Mouse (Mus musculus): ENCODE measurements around the gene Plch2. TPM values are rescaled to one million over a fixed set of nuclear protein-coding genes. Genes with fewer than 3 reads are reported as not detected.

Gene Plch2
- polyA plus RNA-seq, 1 experiment from 2014 or later, result 4.6 TPM

- no peak overlapping the region for H3K9ac ChIP-seq (replicated peaks; ENCODE audit: low read depth)
- 71% methylated on average over 8 of the region's 8 CpGs for whole genome bisulfite sequencing
- no peak overlapping the region for H3K4me2 ChIP-seq (replicated peaks; ENCODE audit: low read depth, low read length)
- DNase-seq (ENCODE audit: low spot score) (no peak), ATAC-seq (no peak)
- no peak overlapping the region for H3K27ac ChIP-seq (ENCODE audit: low read length)
- H3K27me3 ChIP-seq (replicated peaks; ENCODE audit: insufficient read depth, low read length), result no peaks in the 10 kb centered on the region
- H3K36me3 ChIP-seq (ENCODE audit: insufficient read depth, low read length), result no peaks in the 10 kb centered on the region
- no peak overlapping the region for H3K4me3 ChIP-seq (ENCODE audit: low read depth, low read length)
- no peaks in the 10 kb centered on the region for H3K4me1 ChIP-seq (ENCODE audit: insufficient read depth, low read depth, low read length)
- TF ChIP-seq CTCF (IDR thresholded peaks at IDR 0.05), result no peak
- no peak for TF ChIP-seq EP300 (IDR thresholded peaks at IDR 0.05)
- H3K9me3 ChIP-seq (ENCODE audit: low read length), result no peaks in the 10 kb centered on the region
These were observed 45.1 kb downstream of the Plch2 start for GRCm38 (mm10) chr4:155011312-155012025.

- 84% methylated on average over 5 of the region's 5 CpGs for WGBS
- no peak for TF ChIP-seq EP300 (IDR thresholded peaks at IDR 0.05)
- TF ChIP-seq CTCF (IDR thresholded peaks at IDR 0.05), result no peak
- Histone ChIP-seq H3K4me3 (ENCODE audit: low read depth, low read length) (no peak overlapping the region), H3K27me3 (replicated peaks; ENCODE audit: insufficient read depth, low read length) (no peaks in the 10 kb centered on the region), H3K9me3 (ENCODE audit: low read length) (no peaks in the 10 kb centered on the region), H3K36me3 (ENCODE audit: insufficient read depth, low read length) (no peaks in the 10 kb centered on the region), H3K4me2 (replicated peaks; ENCODE audit: low read depth, low read length) (no peak overlapping the region), H3K9ac (replicated peaks; ENCODE audit: low read depth) (no peak overlapping the region), H3K4me1 (ENCODE audit: insufficient read depth, low read depth, low read length) (no peaks in the 10 kb centered on the region), H3K27ac (ENCODE audit: low read length) (no peak overlapping the region)
- ATAC-seq (no peak), DNase-seq (ENCODE audit: low spot score) (no peak)
These were observed 45.7 kb downstream of the Plch2 start for GRCm38 (mm10) chr4:155010870-155011269.

GRCm38 (mm10) chr4:155009216-155009615 is 47.4 kb downstream of the Plch2 start:
- DNase-seq (ENCODE audit: low spot score) (no peak), ATAC-seq (no peak)
- Histone ChIP-seq H3K4me1 (ENCODE audit: insufficient read depth, low read depth, low read length) (no peaks in the 10 kb centered on the region), H3K36me3 (ENCODE audit: insufficient read depth, low read length) (no peaks in the 10 kb centered on the region), H3K27me3 (replicated peaks; ENCODE audit: insufficient read depth, low read length) (no peaks in the 10 kb centered on the region), H3K9ac (replicated peaks; ENCODE audit: low read depth) (no peak overlapping the region), H3K9me3 (ENCODE audit: low read length) (no peaks in the 10 kb centered on the region), H3K4me3 (ENCODE audit: low read depth, low read length) (no peak overlapping the region), H3K4me2 (replicated peaks; ENCODE audit: low read depth, low read length) (no peak overlapping the region), H3K27ac (ENCODE audit: low read length) (no peak overlapping the region)
- 66% methylated on average over 3 of the region's 3 CpGs for WGBS
- no peak for TF ChIP-seq CTCF (IDR thresholded peaks at IDR 0.05)
- no peak for TF ChIP-seq EP300 (IDR thresholded peaks at IDR 0.05)

- H3K36me3 ChIP-seq (ENCODE audit: insufficient read depth, low read length), result no peaks in the 10 kb centered on the region
- no peak for DNase-seq (ENCODE audit: low spot score)
- H3K4me2 ChIP-seq (replicated peaks; ENCODE audit: low read depth, low read length), result no peak overlapping the region
- H3K4me3 ChIP-seq (ENCODE audit: low read depth, low read length), result no peak overlapping the region
- H3K4me1 ChIP-seq (ENCODE audit: insufficient read depth, low read depth, low read length), result no peaks in the 10 kb centered on the region
- TF ChIP-seq EP300 (IDR thresholded peaks at IDR 0.05) (no peak), CTCF (IDR thresholded peaks at IDR 0.05) (no peak)
- no peak overlapping the region for H3K9ac ChIP-seq (replicated peaks; ENCODE audit: low read depth)
- no peaks in the 10 kb centered on the region for H3K27me3 ChIP-seq (replicated peaks; ENCODE audit: insufficient read depth, low read length)
- no peak overlapping the region for H3K27ac ChIP-seq (ENCODE audit: low read length)
- no peak for ATAC-seq
- H3K9me3 ChIP-seq (ENCODE audit: low read length), result no peaks in the 10 kb centered on the region
These were observed 48.5 kb downstream of the Plch2 start for GRCm38 (mm10) chr4:155008075-155008474.

GRCm38 (mm10) chr4:155007641-155008040 is 48.9 kb downstream of the Plch2 start:
- Histone ChIP-seq H3K4me3 (ENCODE audit: low read depth, low read length) (no peak overlapping the region), H3K9me3 (ENCODE audit: low read length) (no peaks in the 10 kb centered on the region), H3K27ac (ENCODE audit: low read length) (no peak overlapping the region), H3K4me2 (replicated peaks; ENCODE audit: low read depth, low read length) (no peak overlapping the region), H3K9ac (replicated peaks; ENCODE audit: low read depth) (no peak overlapping the region), H3K4me1 (ENCODE audit: insufficient read depth, low read depth, low read length) (no peaks in the 10 kb centered on the region), H3K36me3 (ENCODE audit: insufficient read depth, low read length) (no peaks in the 10 kb centered on the region), H3K27me3 (replicated peaks; ENCODE audit: insufficient read depth, low read length) (no peaks in the 10 kb centered on the region)
- DNase-seq (ENCODE audit: low spot score) (no peak), ATAC-seq (no peak)
- WGBS, result 81% methylated on average over 3 of the region's 3 CpGs
- no peak for TF ChIP-seq CTCF (IDR thresholded peaks at IDR 0.05)
- TF ChIP-seq EP300 (IDR thresholded peaks at IDR 0.05), result no peak

GRCm38 (mm10) chr4:155006296-155006695 is 50.3 kb downstream of the Plch2 start:
- no peaks in the 10 kb centered on the region for H3K4me1 ChIP-seq (ENCODE audit: insufficient read depth, low read depth, low read length)
- H3K4me2 ChIP-seq (replicated peaks; ENCODE audit: low read depth, low read length), result no peak overlapping the region
- no peak for DNase-seq (ENCODE audit: low spot score)
- no peak for ATAC-seq
- H3K4me3 ChIP-seq (ENCODE audit: low read depth, low read length), result no peak overlapping the region
- TF ChIP-seq EP300 (IDR thresholded peaks at IDR 0.05), result no peak
- no peak for TF ChIP-seq CTCF (IDR thresholded peaks at IDR 0.05)
- no peak overlapping the region for H3K27ac ChIP-seq (ENCODE audit: low read length)
- H3K36me3 ChIP-seq (ENCODE audit: insufficient read depth, low read length), result no peaks in the 10 kb centered on the region
- 50% methylated on average over 10 of the region's 10 CpGs for WGBS
- H3K9me3 ChIP-seq (ENCODE audit: low read length), result no peaks in the 10 kb centered on the region
- no peaks in the 10 kb centered on the region for H3K27me3 ChIP-seq (replicated peaks; ENCODE audit: insufficient read depth, low read length)
- H3K9ac ChIP-seq (replicated peaks; ENCODE audit: low read depth), result no peak overlapping the region

Data from lung, postnatal 0 days (tissue).